Mouse (Mus musculus) embryonic facial prominence, embryonic 12.5 days (tissue): ENCODE results near the gene Wfikkn2. TPM values are rescaled to one million over a fixed set of nuclear protein-coding genes. Genes with fewer than 3 reads are reported as not detected.

Source experiments
- ATAC-seq: fragments of 200-750 bp; cut with Nextera tagmentation; 2 replicates; pipeline ENCODE4 v1.8.0; 2017; ENCODE audit not compliant: insufficient number of reproducible peaks, insufficient read depth, low FRiP score, low TSS enrichment
- H3K27ac ChIP-seq: fragments of 300-500 bp; sonication (generic); 2 replicates; pipeline ENCODE4 v1.5.1; 2016; ENCODE audit warnings: mild to moderate bottlenecking
- H3K27me3 ChIP-seq: fragments of 300-500 bp; sonication (generic); 2 replicates; pipeline ENCODE4 v1.6.1; 2016; ENCODE audit warnings: mild to moderate bottlenecking, moderate library complexity
- H3K36me3 ChIP-seq: fragments of 300-500 bp; sonication (generic); 2 replicates; pipeline ENCODE4 v1.6.1; 2016; ENCODE audit warnings: mild to moderate bottlenecking
- H3K4me1 ChIP-seq: fragments of 300-500 bp; sonication (generic); 2 replicates; pipeline ENCODE4 v1.6.1; 2016
- H3K4me2 ChIP-seq: fragments of 300-500 bp; sonication (generic); replicated peaks from 2 replicates; pipeline ENCODE4 v1.6.1; 2016; ENCODE audit warnings: mild to moderate bottlenecking, moderate library complexity
- H3K4me3 ChIP-seq: fragments of 300-500 bp; sonication (generic); 2 replicates; pipeline ENCODE4 v1.5.1; 2016; ENCODE audit warnings: mild to moderate bottlenecking
- H3K9ac ChIP-seq: fragments of 300-500 bp; sonication (generic); 2 replicates; pipeline ENCODE4 v1.6.1; 2016; ENCODE audit warnings: mild to moderate bottlenecking, moderate library complexity
- H3K9me3 ChIP-seq: fragments of 300-500 bp; sonication (generic); 2 replicates; pipeline ENCODE4 v1.6.1; 2016; ENCODE audit warnings: mild to moderate bottlenecking, moderate library complexity
- WGBS: fragments of 180-500 bp; shearing (Covaris S2); methylation state at CpG from one replicate; pipeline ENCODE4 v1.1.7; 2016; 5-methylcytosine and 5-hydroxymethylcytosine counted together
- polyA plus RNA-seq: library from polyadenylated mRNA; unstranded; fragments of >200 nt; fragmentation: Nextera tagmentation; extraction: Ambion mirVana; gene quantifications from 2 replicates; pipeline ENCODE4 v1.2.1, GENCODE M21; 2016

Gene Wfikkn2
- polyA plus RNA-seq, 1 experiment from 2014 or later = 11.8 TPM

DNA sequence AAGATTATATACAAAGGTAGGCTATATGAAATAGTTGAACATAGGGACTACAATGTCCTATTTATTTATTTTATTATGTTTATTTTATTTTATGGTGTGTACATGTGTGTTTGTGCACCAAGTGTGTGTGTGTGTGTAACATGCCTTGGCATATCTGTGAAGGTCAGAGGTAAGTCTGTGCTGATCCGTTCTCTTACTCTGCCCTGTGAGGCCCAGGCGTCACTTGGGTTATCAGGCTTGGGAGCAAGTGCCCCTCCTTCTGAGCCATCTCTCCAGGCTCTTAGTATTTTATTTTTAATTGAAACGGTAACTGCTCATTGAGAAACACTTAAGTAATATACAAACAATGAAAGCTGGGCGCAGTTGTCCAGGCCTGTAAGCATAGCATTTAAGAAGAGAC, 45.4 kb downstream of the Wfikkn2 start:
- H3K36me3 ChIP-seq = no peaks in the 10 kb centered on the region
- no peak overlapping the region for H3K4me3 ChIP-seq
- no peaks in the 10 kb centered on the region for H3K27me3 ChIP-seq
- no peaks in the 10 kb centered on the region for H3K9me3 ChIP-seq
- ATAC-seq = no peak
- WGBS = 77% methylated on average over 4 of the region's 4 CpGs
- no peak overlapping the region for H3K4me2 ChIP-seq
- H3K4me1 ChIP-seq = no peaks in the 10 kb centered on the region
- H3K27ac ChIP-seq = no peak overlapping the region
- H3K9ac ChIP-seq = no peak overlapping the region

- Histone ChIP-seq H3K9ac (no peak overlapping the region), H3K4me1 (no peaks in the 10 kb centered on the region), H3K9me3 (no peaks in the 10 kb centered on the region), H3K36me3 (no peaks in the 10 kb centered on the region), H3K4me2 (no peak overlapping the region), H3K27ac (no peak overlapping the region), H3K4me3 (no peak overlapping the region), H3K27me3 (no peaks in the 10 kb centered on the region)
- WGBS = 70% methylated on average over 2 of the region's 2 CpGs
- no peak for ATAC-seq
Measured at GRCm38 (mm10) chr11:94199771-94200170, 46.0 kb downstream of the Wfikkn2 start.

GRCm38 (mm10) chr11:94198405-94199146, 47.2 kb downstream of the Wfikkn2 start:
- ATAC-seq = no peak
- no peak overlapping the region for H3K9ac ChIP-seq
- H3K27me3 ChIP-seq = no peaks in the 10 kb centered on the region
- no peak overlapping the region for H3K4me2 ChIP-seq
- WGBS = 81% methylated on average over 7 of the region's 7 CpGs
- H3K36me3 ChIP-seq = no peaks in the 10 kb centered on the region
- no peaks in the 10 kb centered on the region for H3K9me3 ChIP-seq
- H3K4me1 ChIP-seq = no peaks in the 10 kb centered on the region
- H3K4me3 ChIP-seq = no peak overlapping the region
- no peak overlapping the region for H3K27ac ChIP-seq

DNA sequence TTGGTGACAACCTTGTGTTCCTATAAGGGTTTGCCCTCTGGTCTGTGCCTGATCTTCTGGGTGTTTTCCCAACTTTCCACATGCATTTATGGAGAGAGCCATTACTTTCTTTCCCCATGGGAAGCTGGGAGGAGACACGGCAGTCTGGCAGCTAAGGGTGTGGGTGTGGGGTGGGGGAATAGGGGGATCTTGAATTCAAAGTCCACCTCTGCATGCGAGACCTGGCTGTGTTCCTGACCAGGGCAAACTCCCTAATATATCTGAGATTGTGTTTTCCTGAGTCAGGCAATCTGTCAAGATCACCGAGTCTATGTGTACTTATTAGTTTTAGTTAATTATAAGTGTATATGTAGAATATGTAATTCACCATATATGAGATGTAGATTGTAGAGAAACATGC, 49.5 kb downstream of the Wfikkn2 start:
- H3K4me3 ChIP-seq = no peak overlapping the region
- H3K9me3 ChIP-seq = no peaks in the 10 kb centered on the region
- no peaks in the 10 kb centered on the region for H3K36me3 ChIP-seq
- H3K27me3 ChIP-seq = no peaks in the 10 kb centered on the region
- ATAC-seq = no peak
- H3K27ac ChIP-seq = no peak overlapping the region
- WGBS = 71% methylated on average over 3 of the region's 3 CpGs
- no peak overlapping the region for H3K4me2 ChIP-seq
- H3K4me1 ChIP-seq = no peaks in the 10 kb centered on the region
- no peak overlapping the region for H3K9ac ChIP-seq

DNA sequence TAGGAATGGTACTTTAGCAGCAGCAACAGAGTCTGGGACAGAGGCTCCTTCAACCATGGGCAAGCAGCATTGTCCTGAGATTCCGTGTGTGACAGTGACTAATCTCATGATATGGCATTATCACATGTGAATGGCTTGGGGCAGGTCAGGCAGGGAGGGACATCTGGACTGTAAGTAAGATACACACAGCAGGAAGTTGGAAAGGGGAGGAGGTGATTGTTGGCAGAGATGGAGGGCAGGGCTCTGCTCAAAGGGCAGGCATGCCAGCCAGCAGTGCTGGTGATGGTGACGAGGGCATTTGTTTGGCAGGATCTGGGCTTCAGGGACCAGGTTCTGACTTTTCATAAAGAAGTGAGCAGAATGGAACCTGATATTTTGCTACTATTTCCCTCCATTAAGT, 52.7 kb downstream of the Wfikkn2 start:
- no peak overlapping the region for H3K4me3 ChIP-seq
- H3K4me1 ChIP-seq = peaks cover 3% of the 10 kb centered on the region; the same call in 1 of the 2 replicates
- no peaks in the 10 kb centered on the region for H3K9me3 ChIP-seq
- no peak for ATAC-seq
- H3K4me2 ChIP-seq = no peak overlapping the region
- no peaks in the 10 kb centered on the region for H3K36me3 ChIP-seq
- H3K27me3 ChIP-seq = no peaks in the 10 kb centered on the region
- 81% methylated on average over 2 of the region's 2 CpGs for WGBS
- H3K9ac ChIP-seq = no peak overlapping the region
- H3K27ac ChIP-seq = no peak overlapping the region

DNA sequence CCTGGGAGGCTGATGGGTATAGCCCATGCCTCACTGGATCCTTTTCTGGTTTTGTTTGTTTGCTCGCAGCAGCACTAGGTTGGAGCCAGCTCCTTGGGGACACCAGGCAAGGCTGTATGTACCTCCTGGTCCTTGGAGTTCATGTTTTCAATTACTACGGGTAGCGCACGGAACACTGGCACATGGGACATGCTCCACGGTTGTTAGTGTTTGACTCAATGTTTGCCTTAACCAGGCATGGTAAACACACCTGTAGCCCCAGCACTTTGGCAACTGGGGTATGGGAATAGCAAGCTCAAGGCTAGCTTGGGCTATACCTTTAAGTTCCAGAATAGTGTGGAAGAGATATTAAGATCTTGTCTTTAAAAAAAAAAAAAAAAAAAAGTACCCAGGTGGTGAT, 55.1 kb downstream of the Wfikkn2 start:
- ATAC-seq = no peak
- no peaks in the 10 kb centered on the region for H3K9me3 ChIP-seq
- H3K9ac ChIP-seq = no peak overlapping the region
- no peak overlapping the region for H3K4me3 ChIP-seq
- peaks cover 3% of the 10 kb centered on the region; the same call in 1 of the 2 replicates for H3K4me1 ChIP-seq
- H3K4me2 ChIP-seq = no peak overlapping the region
- no peak overlapping the region for H3K27ac ChIP-seq
- H3K27me3 ChIP-seq = no peaks in the 10 kb centered on the region
- WGBS = 68% methylated on average over 5 of the region's 5 CpGs
- no peaks in the 10 kb centered on the region for H3K36me3 ChIP-seq

DNA sequence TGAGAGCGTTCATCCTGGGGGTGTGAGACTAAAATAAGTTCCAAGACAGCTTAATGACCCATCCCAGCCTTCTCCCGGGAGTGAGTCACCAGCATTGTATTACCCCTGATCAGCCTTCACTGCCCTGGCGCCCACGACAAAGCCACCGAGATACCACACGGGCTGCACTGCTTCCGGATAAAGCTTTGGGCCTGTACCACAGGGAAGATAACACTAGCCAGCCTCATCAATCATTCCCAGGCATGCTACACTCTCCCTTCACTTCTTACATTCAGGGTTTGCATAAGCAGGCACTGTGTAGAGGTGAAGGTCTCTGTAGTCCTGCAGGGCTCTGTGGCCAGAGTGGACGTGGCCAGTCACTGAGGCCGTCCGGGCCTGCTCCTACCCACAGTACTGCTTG, 56.2 kb downstream of the Wfikkn2 start:
- ATAC-seq = no peak
- no peak overlapping the region for H3K27ac ChIP-seq
- no peak overlapping the region for H3K9ac ChIP-seq
- no peak overlapping the region for H3K4me2 ChIP-seq
- no peak overlapping the region for H3K4me3 ChIP-seq
- no peaks in the 10 kb centered on the region for H3K36me3 ChIP-seq
- H3K4me1 ChIP-seq = peaks cover 3% of the 10 kb centered on the region; the same call in 1 of the 2 replicates
- no peaks in the 10 kb centered on the region for H3K9me3 ChIP-seq
- no peaks in the 10 kb centered on the region for H3K27me3 ChIP-seq
- WGBS = 70% methylated on average over 10 of the region's 10 CpGs

Other genes starting within 250 kb of the Wfikkn2 start
- 56.5 and 57.3 TPM in 2 replicates for gene Spag9, start 249.9 kb downstream of the Wfikkn2 start, polyA plus RNA-seq
- gene Tob1, start 34.6 kb downstream of the Wfikkn2 start, polyA plus RNA-seq = 32.9 TPM in 2 replicates
- not detected in 2 replicates for gene Gm21885, start 35.9 kb upstream of the Wfikkn2 start, polyA plus RNA-seq
- 143 and 146 TPM in 2 replicates for gene Luc7l3, start 76.0 kb upstream of the Wfikkn2 start, polyA plus RNA-seq
- 25.5 and 35.8 TPM in 2 replicates for gene Ankrd40, start 82.0 kb upstream of the Wfikkn2 start, polyA plus RNA-seq
- 0.69 and 0.78 TPM in 2 replicates for gene Abcc3, start 147.0 kb upstream of the Wfikkn2 start, polyA plus RNA-seq
- 31.6 and 37.2 TPM in 2 replicates for gene Cacna1g, start 228.2 kb upstream of the Wfikkn2 start, polyA plus RNA-seq
- 0.29 and 0.43 TPM in 2 replicates for gene Spata20, start 240.2 kb upstream of the Wfikkn2 start, polyA plus RNA-seq